Mouse (Mus musculus): ENCODE results near the gene Arl6.

Arl6 gene

DNA sequence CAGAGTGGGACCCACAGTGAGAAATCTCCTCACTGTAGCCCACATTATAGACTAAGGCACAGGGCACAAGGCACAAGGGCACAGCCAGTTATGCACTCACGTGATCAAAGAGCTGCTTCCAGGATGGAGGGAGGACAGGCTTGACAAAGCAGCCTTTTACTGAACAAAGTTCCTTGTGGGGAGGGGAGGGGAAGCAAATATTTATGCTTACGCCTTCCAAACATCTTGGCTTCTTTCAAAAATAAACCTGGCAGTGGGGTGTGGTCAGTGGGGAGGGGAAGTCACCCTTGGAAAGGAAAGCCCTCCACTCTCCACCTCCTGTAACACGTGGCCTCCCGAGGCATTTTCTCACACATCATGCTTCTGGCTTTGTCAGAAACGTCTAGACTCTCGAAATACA lies 52.9 kb downstream of the Arl6 start:
- no peak for DNase-seq

DNA sequence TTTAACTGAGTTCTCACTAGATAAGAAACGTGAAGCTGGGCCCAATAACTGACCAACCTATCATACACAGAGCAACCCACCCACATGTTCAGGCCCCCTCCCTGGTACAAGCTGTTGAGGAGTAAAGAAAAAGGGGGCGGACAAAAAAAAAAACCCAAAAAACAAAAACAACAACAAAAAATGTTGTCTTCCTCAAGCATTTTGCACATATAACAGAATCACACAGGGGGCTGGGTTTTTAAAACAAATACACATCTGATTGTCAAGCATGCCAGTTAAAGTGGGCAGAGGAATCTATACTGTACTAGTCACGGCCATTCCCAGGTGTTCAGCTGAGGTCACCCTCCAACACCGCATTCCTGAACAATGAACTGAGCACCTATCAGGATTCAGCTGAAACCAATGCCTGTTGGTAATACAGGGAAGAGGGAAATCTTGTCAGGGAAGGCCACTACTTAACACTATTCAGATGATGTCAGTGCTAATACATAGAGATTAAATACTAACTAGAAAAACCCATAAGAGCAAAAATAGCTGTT lies 53.4 kb downstream of the Arl6 start:
- no peak for DNase-seq

DNA sequence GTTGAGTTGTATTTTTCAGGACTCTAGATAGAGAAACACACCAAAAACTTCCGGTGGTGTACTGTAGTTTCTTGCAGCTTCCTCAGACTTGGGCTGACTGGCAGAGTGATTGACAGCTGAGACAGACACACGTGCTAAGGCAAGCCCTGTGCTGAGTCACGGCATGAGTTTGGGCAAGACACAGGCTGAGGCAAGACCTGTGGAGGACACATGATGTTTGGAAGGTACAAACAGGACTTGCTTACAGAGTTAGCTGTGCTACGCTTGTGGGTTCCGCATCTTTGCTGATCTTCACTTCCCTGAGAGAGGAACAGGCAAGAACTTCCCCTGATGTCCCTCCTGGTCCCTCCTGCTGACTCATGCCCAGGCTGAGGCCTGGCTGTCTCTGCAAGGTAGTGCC lies 55.7 kb downstream of the Arl6 start:
- no peak for DNase-seq

DNA sequence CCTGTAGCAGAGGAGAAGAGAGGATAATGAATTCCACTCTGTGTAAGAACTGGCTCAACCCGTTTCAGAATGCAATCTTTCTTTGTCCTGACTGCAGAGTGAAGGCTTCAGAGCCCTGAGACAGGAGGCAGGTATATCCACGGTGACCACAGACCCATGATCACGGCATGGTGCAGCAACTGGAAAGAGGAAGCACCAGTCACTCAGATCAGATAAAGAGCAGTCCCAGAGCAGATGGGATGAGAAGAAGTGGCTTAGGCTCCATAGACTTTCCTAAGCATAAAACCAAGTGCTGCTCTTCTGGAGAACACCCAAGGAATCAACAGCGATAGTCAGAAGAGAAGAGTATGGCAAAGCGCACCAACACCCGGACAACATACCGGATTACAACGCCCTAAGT lies 60.0 kb downstream of the Arl6 start:
- no peak for DNase-seq

DNA sequence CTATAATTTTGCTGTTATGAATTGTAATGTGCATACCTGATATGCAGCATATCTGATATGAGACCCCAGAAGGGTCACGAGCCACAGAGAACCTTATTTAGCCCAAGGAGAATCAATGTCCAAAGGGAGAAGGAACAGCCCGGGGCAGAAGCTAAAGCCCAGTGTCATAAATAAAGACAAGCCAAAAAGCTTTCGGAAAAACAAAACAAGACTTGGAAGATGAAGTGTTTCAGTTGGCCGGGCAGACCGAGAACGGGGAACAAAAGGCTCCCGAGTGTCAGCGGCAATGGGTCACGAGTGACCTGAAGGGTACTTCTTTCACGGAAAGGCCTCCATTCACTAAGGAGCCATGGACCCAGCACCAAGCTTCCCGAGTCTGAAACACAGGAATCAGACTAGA lies 65.2 kb downstream of the Arl6 start:
- no peak for DNase-seq

DNA sequence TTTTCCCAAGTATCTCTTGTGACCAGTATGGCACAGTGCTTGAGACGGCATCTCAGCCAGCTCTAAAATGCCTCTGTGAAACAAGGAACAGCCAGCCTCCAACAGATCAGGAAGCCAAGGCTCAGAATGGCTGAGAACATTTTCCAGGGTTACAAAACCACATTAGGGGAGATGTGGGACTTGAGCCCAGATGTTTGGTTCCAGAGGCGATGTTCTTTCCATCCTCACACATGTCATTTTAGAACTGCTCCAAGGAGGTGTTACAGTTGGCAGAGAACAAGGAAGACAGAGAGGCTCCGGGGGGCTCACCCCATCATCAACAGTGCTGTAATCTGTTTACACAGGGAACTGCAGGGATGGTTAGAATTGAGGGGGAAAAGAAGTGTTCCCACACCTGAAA lies 66.5 kb downstream of the Arl6 start:
- no peak for DNase-seq

DNA sequence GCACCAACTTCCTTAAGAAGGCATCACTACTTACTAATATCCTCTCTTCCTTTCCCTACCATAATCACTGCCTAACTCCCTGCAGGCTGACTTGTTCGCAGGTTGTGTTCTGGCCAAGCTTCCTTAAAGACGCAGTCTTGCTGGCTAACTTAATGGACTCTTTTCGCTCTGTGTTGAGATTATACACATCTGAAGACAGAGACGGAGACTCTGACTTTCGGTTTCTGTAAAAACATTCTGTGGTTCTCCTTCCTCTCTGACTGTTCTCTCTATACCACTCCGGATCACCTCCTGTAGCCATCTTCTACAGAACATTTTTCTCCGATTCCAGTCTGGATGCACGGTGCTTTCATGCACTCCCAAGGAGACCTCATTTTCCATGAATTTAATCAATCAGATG lies 68.4 kb downstream of the Arl6 start:
- no peak for DNase-seq

DNA sequence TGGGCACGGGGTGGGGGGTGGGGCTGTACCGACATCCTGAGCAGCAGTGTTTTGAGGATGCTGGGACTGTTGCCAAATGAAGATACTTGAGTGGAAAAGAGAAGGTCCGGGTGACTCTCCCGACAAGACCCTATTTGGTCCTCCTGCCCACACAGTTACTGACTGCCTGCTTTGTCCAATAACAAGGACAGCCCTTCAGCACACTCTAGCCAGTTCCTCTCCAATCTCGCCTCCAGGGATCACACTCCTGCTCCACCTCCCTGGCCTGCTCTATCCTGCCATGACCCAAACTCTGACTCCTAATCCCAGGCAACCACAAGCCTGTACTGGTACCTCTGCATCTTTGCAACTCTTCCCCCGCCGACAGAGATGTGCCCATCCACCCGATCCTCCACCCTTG lies 69.4 kb downstream of the Arl6 start:
- DNase-seq = no peak

DNA sequence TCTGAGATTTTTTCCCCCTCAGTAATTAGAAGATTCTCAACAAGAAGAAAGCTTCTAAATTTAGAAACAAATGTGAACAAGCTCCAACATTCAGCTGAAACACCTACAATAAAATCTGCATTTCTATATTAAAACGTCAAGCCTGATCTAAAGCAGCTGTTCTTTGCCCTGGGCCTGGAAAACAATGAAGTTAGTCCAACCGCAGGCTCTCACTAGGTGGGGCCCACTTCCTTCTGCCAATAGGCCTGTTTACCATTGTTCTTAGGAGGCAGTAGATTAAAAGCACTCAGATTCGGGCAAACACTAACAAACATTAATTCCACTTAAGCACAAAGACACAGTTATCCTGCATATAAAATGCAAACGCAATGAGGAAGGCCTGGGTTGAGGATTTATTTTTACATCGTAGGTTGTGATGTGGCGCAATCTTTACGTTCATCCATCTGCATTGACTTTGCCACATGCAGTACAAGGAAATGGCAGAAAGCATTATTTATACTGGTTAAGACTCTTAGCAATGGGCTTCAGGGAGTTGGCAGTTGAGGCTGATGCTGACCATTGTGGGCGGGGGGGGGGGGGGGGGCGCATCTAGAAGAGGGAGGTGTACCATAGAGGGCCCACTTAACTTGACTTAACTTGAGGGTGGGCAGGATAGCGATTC lies 71.3 kb downstream of the Arl6 start:
- DNase-seq = no peak

DNA sequence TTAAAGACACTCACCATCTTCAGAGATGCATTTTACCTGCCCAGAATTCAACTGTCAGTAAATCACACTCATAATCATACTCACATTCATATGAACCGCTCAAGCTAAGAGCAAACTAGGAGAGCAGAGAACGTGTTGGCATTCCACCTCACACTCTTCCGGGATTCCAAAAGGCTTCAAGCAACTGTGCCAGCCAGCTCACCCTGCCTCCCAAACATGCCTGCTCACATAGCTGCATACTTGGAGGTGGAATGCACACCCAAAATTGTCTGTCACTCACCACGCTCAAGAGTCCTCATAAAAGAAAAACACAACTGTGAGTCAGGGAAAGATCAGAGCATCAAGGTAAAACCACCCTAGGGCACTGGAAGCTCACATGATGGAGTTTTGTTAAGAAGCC lies 72.8 kb downstream of the Arl6 start:
- DNase-seq = no peak

DNA sequence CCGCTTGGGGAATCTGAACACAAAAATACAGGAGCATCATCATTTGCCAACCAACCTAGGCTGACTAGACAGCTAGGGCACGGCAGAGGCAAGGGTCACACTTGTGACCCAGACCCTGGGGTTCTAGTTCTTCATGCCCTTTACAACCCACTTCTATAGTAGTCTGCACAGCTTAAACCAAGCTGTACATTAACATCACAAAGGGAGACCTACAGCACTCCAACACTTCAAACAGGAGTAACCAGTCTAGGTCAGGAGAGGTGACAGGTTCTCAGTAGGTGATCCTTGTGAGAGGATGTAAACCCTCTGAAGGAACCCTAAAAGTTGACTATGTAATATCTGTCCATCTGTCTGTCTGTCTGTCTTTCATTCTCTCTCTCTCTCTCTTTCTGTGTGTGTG lies 73.6 kb downstream of the Arl6 start:
- no peak for DNase-seq

DNA sequence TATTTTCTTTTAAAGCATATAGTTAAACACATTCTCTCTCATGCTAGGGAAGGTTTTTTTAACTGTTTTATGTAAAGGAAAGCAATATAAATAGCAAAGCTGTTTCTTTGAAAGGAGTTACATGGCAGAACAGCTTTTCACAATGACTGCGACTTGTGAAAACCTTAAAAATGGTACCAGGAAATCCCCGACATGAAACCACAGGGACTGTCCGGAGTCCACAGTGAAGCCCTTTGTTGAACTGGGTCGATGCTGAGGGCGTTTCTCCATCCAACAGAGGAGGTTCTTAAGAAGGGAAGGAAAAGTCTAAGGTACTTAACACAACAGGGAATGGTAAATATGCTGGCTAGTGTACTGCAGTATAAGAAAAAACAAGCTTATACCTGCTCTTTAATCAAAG lies 75.2 kb downstream of the Arl6 start:
- no peak for DNase-seq

Data from cerebellum, adult 9-11 months (tissue).